Mouse (Mus musculus) MEL (cell line): ENCODE data around the gene Rnf212b.

ENCODE experiments used
- CTCF ChIP-seq, 3 experiments: IDR thresholded peaks in 2 of 3; conservative IDR thresholded peaks in 1 of 3; 2 replicates each; pipeline ENCODE4 v1.5.1; 2011 to 2012; ENCODE audit warnings: low read length in 3 of 3, low read depth in 2 of 3, mild to moderate bottlenecking in 2 of 3, improper control_type of control experiment in 1 of 3, inconsistent platforms in 1 of 3, mixed read lengths in 1 of 3, moderate library complexity in 1 of 3; ENCODE audit not compliant: control insufficient read depth in 1 of 3, insufficient read depth in 1 of 3, poor library complexity in 1 of 3, severe bottlenecking in 1 of 3
- GABPA ChIP-seq: IDR thresholded peaks from 2 replicates; pipeline ENCODE4 v1.6.1; 2012; ENCODE audit warnings: low read depth, mild to moderate bottlenecking, inconsistent platforms, low read length, improper control_type of control experiment, moderate library complexity
- GATA1 ChIP-seq: IDR thresholded peaks from 2 replicates; pipeline ENCODE4 v1.6.1; 2011; ENCODE audit warnings: low read depth, low read length, improper control_type of control experiment
- MEF2A ChIP-seq: IDR thresholded peaks from 2 replicates; pipeline ENCODE4 v1.6.1; 2014; ENCODE audit warnings: low read depth, mild to moderate bottlenecking, inconsistent platforms, low read length, improper control_type of control experiment; ENCODE audit not compliant: poor library complexity, insufficient replicate concordance, severe bottlenecking; ENCODE audit errors: extremely low read depth
- POLR2A ChIP-seq, 2 experiments: IDR thresholded peaks; 2 replicates each; pipeline ENCODE4 v1.6.1; 2011 to 2012; ENCODE audit warnings: low read length in 2 of 2, mild to moderate bottlenecking in 2 of 2, control low read depth in 1 of 2, improper control_type of control experiment in 1 of 2, low read depth in 1 of 2, moderate library complexity in 1 of 2; ENCODE audit not compliant: control insufficient read depth in 1 of 2, insufficient read depth in 1 of 2, poor library complexity in 1 of 2
- POLR2AphosphoS2 ChIP-seq: IDR thresholded peaks from 2 replicates; pipeline ENCODE4 v1.6.1; 2011; ENCODE audit warnings: low read length, improper control_type of control experiment
- RAD21 ChIP-seq: IDR thresholded peaks from 2 replicates; pipeline ENCODE4 v1.6.1; 2011; ENCODE audit warnings: mild to moderate bottlenecking, low read depth, low read length, improper control_type of control experiment
- SIN3A ChIP-seq: IDR thresholded peaks from 2 replicates; pipeline ENCODE4 v1.6.1; 2012; ENCODE audit warnings: low read length, improper control_type of control experiment, inconsistent platforms
- TAL1 ChIP-seq: IDR thresholded peaks from 2 replicates; pipeline ENCODE4 v1.6.1; 2012; ENCODE audit warnings: mild to moderate bottlenecking, inconsistent platforms, low read length, moderate library complexity, mixed read lengths
- TCF12 ChIP-seq: IDR thresholded peaks from 2 replicates; pipeline ENCODE4 v1.6.1; 2014; ENCODE audit warnings: low read depth, mild to moderate bottlenecking, inconsistent platforms, low read length, improper control_type of control experiment, moderate library complexity
- USF1 ChIP-seq: IDR thresholded peaks from 2 replicates; pipeline ENCODE4 v1.6.1; 2014; ENCODE audit warnings: low read depth, mild to moderate bottlenecking, inconsistent platforms, low read length, improper control_type of control experiment, moderate library complexity
- USF2 ChIP-seq, 2 experiments: IDR thresholded peaks; 2 replicates each; pipeline ENCODE4 v1.6.1; 2011 to 2012; ENCODE audit warnings: improper control_type of control experiment in 2 of 2, low read length in 2 of 2, borderline replicate concordance in 1 of 2, inconsistent platforms in 1 of 2, low read depth in 1 of 2, mild to moderate bottlenecking in 1 of 2; ENCODE audit not compliant: insufficient read depth in 1 of 2
- ZMIZ1 ChIP-seq: IDR thresholded peaks from 2 replicates; pipeline ENCODE4 v1.6.1; 2012; ENCODE audit warnings: low read depth, mild to moderate bottlenecking, inconsistent platforms, low read length, improper control_type of control experiment, moderate library complexity
- ZNF384 ChIP-seq: IDR thresholded peaks from 2 replicates; pipeline ENCODE4 v1.6.1; 2012; ENCODE audit warnings: low read depth, mild to moderate bottlenecking, inconsistent platforms, low read length, improper control_type of control experiment

GRCm38 (mm10) chr14:54900383-54900782, 86.4 kb downstream of the Rnf212b start:
- TF ChIP-seq MEF2A (no peak), CTCF (IDR thresholded peaks at IDR 0.05 in 2 of 3, conservative IDR thresholded peaks at IDR 0.05 in 1 of 3; ENCODE audit: control insufficient read depth in 1 of 3, insufficient read depth in 1 of 3, low read depth in 2 of 3, low read length in 3 of 3, poor library complexity in 1 of 3, severe bottlenecking in 1 of 3) (peak; percentile 27 to 77 (median 77); a peak in 5 of 6 replicates), TCF12 (no peak), USF2 (IDR thresholded peaks at IDR 0.05; ENCODE audit: borderline replicate concordance in 1 of 2, insufficient read depth in 1 of 2, low read depth in 1 of 2, low read length in 2 of 2) (no peak), TAL1 (no peak), GATA1 (no peak), ZMIZ1 (no peak), USF1 (no peak), POLR2AphosphoS2 (0 out of 2 replicates have a peak, but pooled peaks have one; percentile 12), SIN3A (no peak; the same call in 1 of the 2 replicates), GABPA (no peak), POLR2A (IDR thresholded peaks at IDR 0.05; ENCODE audit: control insufficient read depth in 1 of 2, insufficient read depth in 1 of 2, low read depth in 1 of 2, low read length in 2 of 2, poor library complexity in 1 of 2) (0 out of 4 replicates have a peak, but pooled peaks of 1 of the 2 experiments have one; percentile 15), RAD21 (peak; percentile 73), ZNF384 (no peak)
